ENCODE assay signal across 8 mouse cellular contexts in genomic region chr8:46686664-46687336, GRCm38 (mm10). TPM values are rescaled to one million over a fixed set of nuclear protein-coding genes. Genes with fewer than 3 reads are reported as not detected.
DNase-seq lines count a peak whose midpoint lies in the region; ATAC-seq and TF ChIP-seq lines count a peak whose summit lies in the region.

No protein-coding gene starts in this region.

- H3ac ChIP-seq in myocyte (ENCODE audit: control insufficient read depth, insufficient read length) = peak overlapping the region; percentile 37

- no peak for TF ChIP-seq POLR2A in liver, adult 2 months (IDR thresholded peaks at IDR 0.05; ENCODE audit: extremely low read depth, insufficient read depth, low read length)
- TF ChIP-seq POLR2A in myocyte (IDR thresholded peaks at IDR 0.05; ENCODE audit: insufficient read length, low read depth) = no peak

- no peaks in the 10 kb centered on the region for H3K36me3 ChIP-seq in heart, embryonic 11.5 days (ENCODE audit: control insufficient read depth, insufficient read depth, low read length)
- H3K36me3 ChIP-seq in kidney, embryonic 16.5 days (ENCODE audit: insufficient read depth, low read length) = no peaks in the 10 kb centered on the region
- no peaks in the 10 kb centered on the region for H3K36me3 ChIP-seq in liver, adult 2 months (ENCODE audit: control insufficient read depth, insufficient read depth, low read length)
- no peaks in the 10 kb centered on the region for H3K36me3 ChIP-seq in myocyte (ENCODE audit: control insufficient read depth, insufficient read depth)
- no peaks in the 10 kb centered on the region for H3K36me3 ChIP-seq in splenic B cell, adult 2 months (ENCODE audit: control insufficient read depth, insufficient read depth, low read length, poor library complexity, severe bottlenecking)

- peak overlapping the region; percentile 94 for H3K9ac ChIP-seq in heart, embryonic 11.5 days (ENCODE audit: low read depth, low read length)
- peak overlapping the region; percentile 85 for H3K9ac ChIP-seq in kidney, embryonic 16.5 days (replicated peaks; ENCODE audit: low read length)
- peak overlapping the region; percentile 91 for H3K9ac ChIP-seq in liver, adult 2 months (ENCODE audit: low read depth, low read length)

- peak; percentile 100 for ATAC-seq in erythroblast, adult 5-6 weeks (replicated peaks; ENCODE audit: low FRiP score, poor library complexity, severe bottlenecking)
- peak; percentile 93 for ATAC-seq in heart, embryonic 11.5 days (replicated peaks; ENCODE audit: insufficient number of reproducible peaks, low FRiP score, low TSS enrichment)
- ATAC-seq in kidney, embryonic 16.5 days (ENCODE audit: low FRiP score, low TSS enrichment) = peak; percentile 100

- peak; percentile 93 to 95 for DNase-seq in B cell, adult 2 months
- DNase-seq in brain, adult 2 months (ENCODE audit: low read depth, low spot score) = peak; percentile 96
- DNase-seq in liver, adult 2 months (ENCODE audit: extremely low read depth, low read depth, low spot score) = peak; percentile 89
- peak; percentile 94 for DNase-seq in splenic B cell, adult 2 months (ENCODE audit: low read depth, low spot score)

- 0 out of 2 replicates have a peak, but pooled peaks have one; percentile 6 for TF ChIP-seq CTCF in liver, adult 2 months (IDR thresholded peaks at IDR 0.05; ENCODE audit: low read depth, low read length)

- H3K9me3 ChIP-seq in heart, embryonic 11.5 days (replicated peaks; ENCODE audit: control insufficient read depth, low read length) = no peaks in the 10 kb centered on the region
- no peaks in the 10 kb centered on the region for H3K9me3 ChIP-seq in kidney, embryonic 16.5 days (ENCODE audit: low read length)

- H3K4me1 ChIP-seq in heart, embryonic 11.5 days (ENCODE audit: control insufficient read depth, insufficient read depth, low read length) = no peaks in the 10 kb centered on the region
- no peaks in the 10 kb centered on the region for H3K4me1 ChIP-seq in kidney, embryonic 16.5 days (ENCODE audit: insufficient read depth, low read length)
- H3K4me1 ChIP-seq in liver, adult 2 months (ENCODE audit: control insufficient read depth, insufficient read depth, low read length) = peaks cover 7% of the 10 kb centered on the region; the same call in 1 of the 2 replicates

- under 1% methylated on average over 19 of the region's 19 CpGs for WGBS in heart, embryonic 11.5 days (ENCODE audit: insufficient replicate concordance)
- WGBS in kidney, embryonic 16.5 days = under 1% methylated on average over 19 of the region's 19 CpGs
- WGBS in liver, adult 2 months = under 1% methylated on average over 19 of the region's 19 CpGs

- H3K4me2 ChIP-seq in heart, embryonic 11.5 days = peak overlapping the region; percentile 55
- H3K4me2 ChIP-seq in kidney, embryonic 16.5 days (replicated peaks; ENCODE audit: low read depth, low read length) = peak overlapping the region; percentile 43
- peak overlapping the region; percentile 49 for H3K4me2 ChIP-seq in myocyte (ENCODE audit: low read depth)

- peak overlapping the region; percentile 90 for H3K27ac ChIP-seq in heart, embryonic 11.5 days (ENCODE audit: low read depth, low read length)
- H3K27ac ChIP-seq in kidney, embryonic 16.5 days (ENCODE audit: low read length) = peak overlapping the region; percentile 94
- H3K27ac ChIP-seq in liver, adult 2 months (replicated peaks; ENCODE audit: insufficient read depth, low read depth, low read length) = peak overlapping the region; percentile 97

- peak overlapping the region; percentile 67 for H3K4me3 ChIP-seq in heart, embryonic 11.5 days (ENCODE audit: low read depth, low read length)
- peak overlapping the region; percentile 69 for H3K4me3 ChIP-seq in kidney, embryonic 16.5 days (ENCODE audit: low read length)
- peak overlapping the region; percentile 56 for H3K4me3 ChIP-seq in liver, adult 2 months (ENCODE audit: insufficient read depth, low read depth, low read length)
- peak overlapping the region; percentile 32 for H3K4me3 ChIP-seq in myocyte

- no peaks in the 10 kb centered on the region for H3K79me2 ChIP-seq in liver, adult 2 months (ENCODE audit: control insufficient read depth, insufficient read depth, low read length)
- no peaks in the 10 kb centered on the region for H3K79me2 ChIP-seq in myocyte (ENCODE audit: control insufficient read depth, insufficient read depth)

- H3K27me3 ChIP-seq in heart, embryonic 11.5 days (ENCODE audit: control insufficient read depth, insufficient read depth, low read length) = no peaks in the 10 kb centered on the region
- no peaks in the 10 kb centered on the region for H3K27me3 ChIP-seq in kidney, embryonic 16.5 days (ENCODE audit: insufficient read depth, low read length)
- H3K27me3 ChIP-seq in liver, adult 2 months (ENCODE audit: control insufficient read depth, insufficient read depth, low read length) = no peaks in the 10 kb centered on the region
- no peaks in the 10 kb centered on the region for H3K27me3 ChIP-seq in myocyte (ENCODE audit: control insufficient read depth, insufficient read depth, insufficient read length)
- H3K27me3 ChIP-seq in splenic B cell, adult 2 months (ENCODE audit: control insufficient read depth, insufficient read depth, low read length, poor library complexity, severe bottlenecking) = no peaks in the 10 kb centered on the region

TF ChIP-seq in myocyte, 11 proteins besides CTCF, POLR2A, EP300 and RAD21:
- TF ChIP-seq USF1 (IDR thresholded peaks at IDR 0.05; ENCODE audit: low read depth) (no peak), SRF (IDR thresholded peaks at IDR 0.05; ENCODE audit: control insufficient read depth, insufficient read length, low read depth) (no peak), TCF3 (IDR thresholded peaks at IDR 0.05; ENCODE audit: insufficient read length, low read depth) (no peak), E2F4 (IDR thresholded peaks at IDR 0.05; ENCODE audit: insufficient read depth) (no peak), TCF12 (IDR thresholded peaks at IDR 0.05; ENCODE audit: insufficient read depth, poor library complexity, severe bottlenecking) (no peak), REST (IDR thresholded peaks at IDR 0.05; ENCODE audit: insufficient read depth, insufficient read length) (no peak), MYOD1 (IDR thresholded peaks at IDR 0.05; ENCODE audit: control insufficient read depth in 1 of 3, insufficient read length in 2 of 3, low read depth in 2 of 3) (no peak), CEBPB (IDR thresholded peaks at IDR 0.05; ENCODE audit: insufficient read depth, poor library complexity, severe bottlenecking) (no peak), MAX (IDR thresholded peaks at IDR 0.05; ENCODE audit: low read depth) (no peak), MYOG (IDR thresholded peaks at IDR 0.05; ENCODE audit: control insufficient read depth in 1 of 3, insufficient read depth in 1 of 3, insufficient read length in 2 of 3, low read depth in 2 of 3) (no peak), POLR2AphosphoS2 (IDR thresholded peaks at IDR 0.05; ENCODE audit: insufficient read length, low read depth) (no peak)
TF ChIP-seq in myocyte: peak in this region for 0.

RNA-seq across cellular contexts. Expression of gene Irf2, which starts 52.7 kb away (rescaled TPM):
- total RNA-seq in erythroblast, adult 5-6 weeks (2015; ENCODE audit: low replicate concordance) = 44.7 and 89.5 TPM in 2 replicates
- total RNA-seq in erythroblast, adult 5-6 weeks (2017; ENCODE audit: low replicate concordance) = 38.5 and 52.1 TPM in 2 replicates
- 11.6 and 16.5 TPM in 2 replicates for polyA plus RNA-seq in heart, embryonic 11.5 days (2014; fragmentation: Nextera tagmentation; extraction: Ambion mirVana)
- polyA plus RNA-seq in kidney, embryonic 16.5 days (2015; fragmentation: Nextera tagmentation; extraction: Ambion mirVana) = 19.2 and 21.5 TPM in 2 replicates
- 23.4 and 27.3 TPM in 2 replicates for total RNA-seq in liver, adult 2 months (2014; rRNA removed)
- 12.2 and 13.7 TPM in 2 replicates for polyA plus RNA-seq in liver, adult 2 months (2012; rRNA removed)
- 8.8 TPM for polyA plus RNA-seq in myocyte (2012; fragmentation: generic; extraction: Trizol)

Comparison
In these comparisons a context has a peak if more than half of its experiments do, and no peak if none do; other contexts are left out.
1. Peak in every context shown above with its lines: DNase-seq, ATAC-seq, H3K4me3 ChIP-seq and H3K27ac ChIP-seq.